Mouse (Mus musculus) lung, postnatal 0 days (tissue): ENCODE measurements around the gene Ticam1. TPM values are rescaled to one million over a fixed set of nuclear protein-coding genes. Genes with fewer than 3 reads are reported as not detected.

Source experiments
- ATAC-seq: fragments of 200-750 bp; cut with Nextera tagmentation; 2 replicates; pipeline ENCODE4 v1.8.0; 2017; ENCODE audit warnings: moderate library complexity
- DNase-seq: peaks from one replicate; pipeline ENCODE4 v3.0.0-alpha.2; 2016; ENCODE audit warnings: low spot score
- H3K27ac ChIP-seq: fragments of 300-500 bp; sonication (generic); 2 replicates; pipeline ENCODE4 v1.5.1; 2014; ENCODE audit warnings: antibody characterized with exemption, mild to moderate bottlenecking, low read length, mixed read lengths
- H3K27me3 ChIP-seq: fragments of 300-500 bp; sonication (generic); replicated peaks from 2 replicates; pipeline ENCODE4 v1.6.1; 2014; ENCODE audit warnings: low read length, mixed read lengths; ENCODE audit not compliant: insufficient read depth
- H3K36me3 ChIP-seq: fragments of 300-500 bp; sonication (generic); 2 replicates; pipeline ENCODE4 v1.6.1; 2014; ENCODE audit warnings: low read length, mixed read lengths; ENCODE audit not compliant: insufficient read depth
- H3K4me1 ChIP-seq: fragments of 300-500 bp; sonication (generic); 2 replicates; pipeline ENCODE4 v1.6.1; 2014; ENCODE audit warnings: antibody characterized with exemption, low read depth, low read length, mixed read lengths; ENCODE audit not compliant: insufficient read depth
- H3K4me2 ChIP-seq: fragments of 300-500 bp; sonication (generic); replicated peaks from 2 replicates; pipeline ENCODE4 v1.6.1; 2014; ENCODE audit warnings: low read depth, mild to moderate bottlenecking, low read length, moderate library complexity, mixed read lengths
- H3K4me3 ChIP-seq: fragments of 300-500 bp; sonication (generic); 2 replicates; pipeline ENCODE4 v1.5.1; 2014; ENCODE audit warnings: low read depth, low read length
- H3K9ac ChIP-seq: fragments of 300-500 bp; sonication (generic); replicated peaks from 2 replicates; pipeline ENCODE4 v1.6.1; 2014; ENCODE audit warnings: low read depth, mild to moderate bottlenecking
- H3K9me3 ChIP-seq: fragments of 300-500 bp; sonication (generic); 2 replicates; pipeline ENCODE4 v1.6.1; 2016; ENCODE audit warnings: low read length, mixed read lengths
- CTCF ChIP-seq: IDR thresholded peaks from 2 replicates; pipeline ENCODE4 v1.5.1; 2016; ENCODE audit warnings: antibody characterized with exemption, mild to moderate bottlenecking
- EP300 ChIP-seq: IDR thresholded peaks from 2 replicates; pipeline ENCODE4 v1.6.1; 2016; ENCODE audit warnings: antibody characterized with exemption, mild to moderate bottlenecking, control low read depth
- WGBS: fragments of 180-500 bp; shearing (Covaris S2); extraction: QIAGEN DNeasy Blood & Tissue Kit; methylation state at CpG from one replicate; pipeline ENCODE4 v1.1.7; 2014; 5-methylcytosine and 5-hydroxymethylcytosine counted together
- polyA plus RNA-seq: library from polyadenylated mRNA; unstranded; fragments of >200 nt; fragmentation: Nextera tagmentation; extraction: Ambion mirVana; gene quantifications from 2 replicates; pipeline ENCODE4 v1.2.1, GENCODE M21; 2015

Ticam1 gene
- polyA plus RNA-seq, 1 experiment from 2014 or later, result 4.1 TPM

GRCm38 (mm10) chr17:56278340-56278739, 1.8 kb upstream of the Ticam1 start:
- Histone ChIP-seq H3K4me2 (no peak overlapping the region), H3K36me3 (peaks cover 18% of the 10 kb centered on the region), H3K9me3 (no peaks in the 10 kb centered on the region), H3K9ac (no peak overlapping the region), H3K4me1 (peaks cover 7% of the 10 kb centered on the region; the same call in 1 of the 2 replicates), H3K4me3 (no peak overlapping the region), H3K27ac (peak overlapping the region; percentile 75), H3K27me3 (no peaks in the 10 kb centered on the region)
- TF ChIP-seq CTCF (no peak), EP300 (no peak)
- WGBS, result 86% methylated on average over 5 of the region's 5 CpGs
- ATAC-seq (no peak), DNase-seq (no peak)

- DNase-seq, result no peak
- H3K27ac ChIP-seq, result peak overlapping the region; percentile 75
- no peak overlapping the region for H3K9ac ChIP-seq
- no peaks in the 10 kb centered on the region for H3K27me3 ChIP-seq
- H3K4me1 ChIP-seq, result peaks cover 7% of the 10 kb centered on the region; the same call in 1 of the 2 replicates
- H3K4me3 ChIP-seq, result no peak overlapping the region
- WGBS, result 26% methylated on average over 2 of the region's 2 CpGs
- H3K4me2 ChIP-seq, result peak overlapping the region; percentile 67; the same call in 1 of the 2 replicates
- ATAC-seq, result no peak
- peaks cover 10% of the 10 kb centered on the region for H3K36me3 ChIP-seq
- H3K9me3 ChIP-seq, result no peaks in the 10 kb centered on the region
- TF ChIP-seq CTCF, result no peak
- TF ChIP-seq EP300, result no peak
These were observed 944 bp upstream of the Ticam1 start for GRCm38 (mm10) chr17:56277567-56277893.

GRCm38 (mm10) chr17:56275842-56276480, 625 bp downstream of the Ticam1 start:
- Histone ChIP-seq H3K4me1 (peaks cover 7% of the 10 kb centered on the region; the same call in 1 of the 2 replicates), H3K9me3 (no peaks in the 10 kb centered on the region), H3K27me3 (no peaks in the 10 kb centered on the region), H3K27ac (peak overlapping the region; percentile 87), H3K4me3 (peak overlapping the region; percentile 62), H3K4me2 (peak overlapping the region; percentile 67), H3K9ac (peak overlapping the region; percentile 64), H3K36me3 (peaks cover 8% of the 10 kb centered on the region)
- ATAC-seq, result 0 out of 2 replicates have a peak, but pooled peaks have one; percentile 1
- TF ChIP-seq CTCF, result no peak
- TF ChIP-seq EP300, result no peak
- peak; percentile 35 for DNase-seq
- WGBS, result 20% methylated on average over 5 of the region's 5 CpGs

GRCm38 (mm10) chr17:56273986-56274385, 2.6 kb downstream of the Ticam1 start:
- Histone ChIP-seq H3K27ac (no peak overlapping the region), H3K27me3 (no peaks in the 10 kb centered on the region), H3K36me3 (peaks cover 8% of the 10 kb centered on the region; the same call in 1 of the 2 replicates), H3K9ac (no peak overlapping the region), H3K9me3 (no peaks in the 10 kb centered on the region), H3K4me1 (peaks cover 7% of the 10 kb centered on the region; the same call in 1 of the 2 replicates), H3K4me3 (no peak overlapping the region), H3K4me2 (no peak overlapping the region)
- TF ChIP-seq EP300, result no peak
- TF ChIP-seq CTCF, result no peak
- DNase-seq (no peak), ATAC-seq (no peak)
- 80% methylated on average over 5 of the region's 5 CpGs for WGBS

GRCm38 (mm10) chr17:56273482-56273881, 3.1 kb downstream of the Ticam1 start:
- H3K27me3 ChIP-seq, result no peaks in the 10 kb centered on the region
- no peak for ATAC-seq

GRCm38 (mm10) chr17:56272644-56273043, 3.9 kb downstream of the Ticam1 start:
- Histone ChIP-seq H3K36me3 (peaks cover 8% of the 10 kb centered on the region; the same call in 1 of the 2 replicates), H3K9ac (no peak overlapping the region), H3K27ac (no peak overlapping the region; the same call in 1 of the 2 replicates), H3K4me3 (no peak overlapping the region), H3K4me2 (no peak overlapping the region), H3K4me1 (peaks cover 2% of the 10 kb centered on the region; the same call in 1 of the 2 replicates), H3K9me3 (no peaks in the 10 kb centered on the region), H3K27me3 (no peaks in the 10 kb centered on the region)
- no peak for TF ChIP-seq CTCF
- no peak for TF ChIP-seq EP300
- DNase-seq (peak; percentile 80), ATAC-seq (no peak)
- 61% methylated on average over 3 of the region's 3 CpGs for WGBS

More at GRCm38 (mm10) chr17:56273482-56273881, 3.1 kb downstream of the Ticam1 start:
- DNase-seq, result no peak
- WGBS, result 73% methylated on average over 7 of the region's 7 CpGs
- peaks cover 8% of the 10 kb centered on the region; the same call in 1 of the 2 replicates for H3K36me3 ChIP-seq
- no peak overlapping the region for H3K4me3 ChIP-seq
- H3K27ac ChIP-seq, result no peak overlapping the region
- no peaks in the 10 kb centered on the region for H3K9me3 ChIP-seq
- H3K9ac ChIP-seq, result no peak overlapping the region
- peaks cover 7% of the 10 kb centered on the region; the same call in 1 of the 2 replicates for H3K4me1 ChIP-seq
- TF ChIP-seq CTCF (no peak), EP300 (no peak)
- H3K4me2 ChIP-seq, result no peak overlapping the region
